Mouse (Mus musculus) liver, embryonic 16.5 days (tissue): ENCODE measurements around the gene Plxnb3. TPM values are rescaled to one million over a fixed set of nuclear protein-coding genes. Genes with fewer than 3 reads are reported as not detected.
"Not testable (repeated sequence)": the region's sequence is repeated elsewhere in the genome, so short reads cannot be mapped to it uniquely, and the experiment has no call there.

Experiments
- ATAC-seq: fragments of 200-750 bp; cut with Nextera tagmentation; 2 replicates; pipeline ENCODE4 v1.8.0; 2017; ENCODE audit warnings: low read depth, mild to moderate bottlenecking, moderate number of reproducible peaks, moderate library complexity
- H3K27ac ChIP-seq: fragments of 300-500 bp; sonication (generic); 2 replicates; pipeline ENCODE4 v1.5.1; 2014; ENCODE audit warnings: mild to moderate bottlenecking, low read length
- H3K27me3 ChIP-seq: fragments of 300-500 bp; sonication (generic); 2 replicates; pipeline ENCODE4 v1.6.1; 2014; ENCODE audit warnings: low read depth, low read length, mixed read lengths; ENCODE audit not compliant: control insufficient read depth, insufficient read depth
- H3K36me3 ChIP-seq: fragments of 300-500 bp; sonication (generic); 2 replicates; pipeline ENCODE4 v1.6.1; 2014; ENCODE audit warnings: mild to moderate bottlenecking; ENCODE audit not compliant: control insufficient read depth, insufficient read depth
- H3K4me1 ChIP-seq: fragments of 300-500 bp; sonication (generic); 2 replicates; pipeline ENCODE4 v1.6.1; 2014; ENCODE audit warnings: low read depth, low read length, mixed read lengths; ENCODE audit not compliant: control insufficient read depth
- H3K4me2 ChIP-seq: fragments of 300-500 bp; sonication (generic); 2 replicates; pipeline ENCODE4 v1.6.1; 2014; ENCODE audit warnings: low read depth, low read length, mixed read lengths
- H3K4me3 ChIP-seq: fragments of 300-500 bp; sonication (generic); 2 replicates; pipeline ENCODE4 v1.5.1; 2014; ENCODE audit warnings: low read depth, mild to moderate bottlenecking, low read length
- H3K9ac ChIP-seq: fragments of 300-500 bp; sonication (generic); 2 replicates; pipeline ENCODE4 v1.6.1; 2014; ENCODE audit warnings: low read depth, low read length
- H3K9me3 ChIP-seq: fragments of 300-500 bp; sonication (generic); replicated peaks from 2 replicates; pipeline ENCODE4 v1.6.1; 2016; ENCODE audit warnings: low read length; ENCODE audit not compliant: control insufficient read depth
- WGBS: fragments of 180-500 bp; shearing (Covaris S2); extraction: QIAGEN DNeasy Blood & Tissue Kit; methylation state at CpG from one replicate; pipeline ENCODE4 v1.1.7; 2014; ENCODE audit not compliant: insufficient replicate concordance; 5-methylcytosine and 5-hydroxymethylcytosine counted together
- polyA plus RNA-seq: library from polyadenylated mRNA; unstranded; fragments of >200 nt; fragmentation: Nextera tagmentation; extraction: Ambion mirVana; gene quantifications from 2 replicates; pipeline ENCODE4 v1.2.1, GENCODE M21; 2015

The Plxnb3 gene
- polyA plus RNA-seq, 1 experiment from 2014 or later: 0.47 TPM

- Histone ChIP-seq H3K9me3 (no peaks in the 10 kb centered on the region), H3K4me1 (no peaks in the 10 kb centered on the region), H3K4me2 (no peak overlapping the region), H3K36me3 (no peaks in the 10 kb centered on the region), H3K27ac (no peak overlapping the region), H3K9ac (no peak overlapping the region), H3K4me3 (no peak overlapping the region), H3K27me3 (no peaks in the 10 kb centered on the region)
- ATAC-seq: no peak
- WGBS: 42% methylated on average over 1 of the region's 1 CpGs
These were observed 18.7 kb upstream of the Plxnb3 start for GRCm38 (mm10) chrX:73738155-73738554.

GRCm38 (mm10) chrX:73739151-73739550, 17.7 kb upstream of the Plxnb3 start:
- H3K4me2 ChIP-seq: no peak overlapping the region
- no peak for ATAC-seq
- no peak overlapping the region for H3K9ac ChIP-seq
- H3K36me3 ChIP-seq: no peaks in the 10 kb centered on the region
- 47% methylated on average over 5 of the region's 5 CpGs for whole genome bisulfite sequencing
- H3K9me3 ChIP-seq: no peaks in the 10 kb centered on the region
- H3K27me3 ChIP-seq: no peaks in the 10 kb centered on the region
- H3K27ac ChIP-seq: no peak overlapping the region
- no peaks in the 10 kb centered on the region for H3K4me1 ChIP-seq
- no peak overlapping the region for H3K4me3 ChIP-seq

GRCm38 (mm10) chrX:73739841-73740240, 17.0 kb upstream of the Plxnb3 start:
- not testable (repeated sequence) for ATAC-seq, H3K9ac ChIP-seq, H3K27ac ChIP-seq, H3K9me3 ChIP-seq, H3K4me2 ChIP-seq, H3K27me3 ChIP-seq, H3K36me3 ChIP-seq, H3K4me3 ChIP-seq, H3K4me1 ChIP-seq
- 67% methylated on average over 7 of the region's 7 CpGs for WGBS

- 55% methylated on average over 1 of the region's 1 CpGs for WGBS
- H3K9me3 ChIP-seq: no peaks in the 10 kb centered on the region
These were observed 12.0 kb upstream of the Plxnb3 start for GRCm38 (mm10) chrX:73744774-73745481.

GRCm38 (mm10) chrX:73748977-73749376, 7.9 kb upstream of the Plxnb3 start:
- WGBS: 60% methylated on average over 1 of the region's 1 CpGs
- no peaks in the 10 kb centered on the region for H3K4me1 ChIP-seq
- no peak for ATAC-seq

More at GRCm38 (mm10) chrX:73744774-73745481, 12.0 kb upstream of the Plxnb3 start:
- H3K36me3 ChIP-seq: no peaks in the 10 kb centered on the region
- no peak overlapping the region for H3K27ac ChIP-seq
- no peak overlapping the region for H3K4me3 ChIP-seq
- H3K4me1 ChIP-seq: no peaks in the 10 kb centered on the region
- H3K9ac ChIP-seq: no peak overlapping the region
- H3K27me3 ChIP-seq: no peaks in the 10 kb centered on the region
- ATAC-seq: no peak
- H3K4me2 ChIP-seq: no peak overlapping the region

GRCm38 (mm10) chrX:73758611-73759290, 1.9 kb downstream of the Plxnb3 start:
- Histone ChIP-seq H3K4me1 (no peaks in the 10 kb centered on the region), H3K4me3 (no peak overlapping the region), H3K36me3 (no peaks in the 10 kb centered on the region), H3K9me3 (no peaks in the 10 kb centered on the region), H3K9ac (no peak overlapping the region), H3K27ac (no peak overlapping the region), H3K4me2 (no peak overlapping the region), H3K27me3 (no peaks in the 10 kb centered on the region)
- ATAC-seq: no peak
- 69% methylated on average over 13 of the region's 13 CpGs for WGBS

More at GRCm38 (mm10) chrX:73748977-73749376, 7.9 kb upstream of the Plxnb3 start:
- Histone ChIP-seq H3K9me3 (no peaks in the 10 kb centered on the region), H3K27me3 (no peaks in the 10 kb centered on the region), H3K36me3 (no peaks in the 10 kb centered on the region), H3K27ac (no peak overlapping the region), H3K4me3 (no peak overlapping the region), H3K9ac (no peak overlapping the region), H3K4me2 (no peak overlapping the region)

GRCm38 (mm10) chrX:73765311-73765710, 8.4 kb downstream of the Plxnb3 start:
- H3K27ac ChIP-seq: no peak overlapping the region
- peak; percentile 70 for ATAC-seq
- no peaks in the 10 kb centered on the region for H3K9me3 ChIP-seq
- H3K9ac ChIP-seq: no peak overlapping the region
- no peaks in the 10 kb centered on the region for H3K36me3 ChIP-seq
- H3K27me3 ChIP-seq: no peaks in the 10 kb centered on the region
- H3K4me2 ChIP-seq: no peak overlapping the region
- 32% methylated on average over 1 of the region's 1 CpGs for WGBS
- H3K4me3 ChIP-seq: no peak overlapping the region
- no peaks in the 10 kb centered on the region for H3K4me1 ChIP-seq

- Histone ChIP-seq H3K27me3 (no peaks in the 10 kb centered on the region), H3K4me2 (no peak overlapping the region), H3K4me1 (no peaks in the 10 kb centered on the region), H3K36me3 (no peaks in the 10 kb centered on the region), H3K9me3 (no peaks in the 10 kb centered on the region), H3K9ac (no peak overlapping the region), H3K27ac (no peak overlapping the region), H3K4me3 (no peak overlapping the region)
- 53% methylated on average over 9 of the region's 9 CpGs for WGBS
- no peak for ATAC-seq
These were observed 10.4 kb downstream of the Plxnb3 start for GRCm38 (mm10) chrX:73767267-73767666.

GRCm38 (mm10) chrX:73774168-73774760, 17.4 kb downstream of the Plxnb3 start, which contains the start of gene Srpk3:
Gene Srpk3 (plus strand): TSS chrX:73774405.
- no peak for ATAC-seq
- no peak within 1 kb of the TSS for H3K4me3 ChIP-seq
- peaks cover under 1% of the 10 kb centered on the region; the same call in 1 of the 2 replicates for H3K36me3 ChIP-seq
- no peaks in the 10 kb centered on the region for H3K9me3 ChIP-seq
- H3K4me2 ChIP-seq: no peak within 1 kb of the TSS
- H3K9ac ChIP-seq: no peak within 1 kb of the TSS
- 41% methylated on average over 9 of the region's 9 CpGs for WGBS
- no peak within 1 kb of the TSS for H3K27ac ChIP-seq
- peaks cover 2% of the 10 kb centered on the region; the same call in 1 of the 2 replicates for H3K27me3 ChIP-seq
- H3K4me1 ChIP-seq: no peaks in the 10 kb centered on the region
